Comparison of ENCODE assay signal across 8 mouse cellular contexts in genomic region chr16:22302606-22303005, GRCm38 (mm10). TPM values are rescaled to one million over a fixed set of nuclear protein-coding genes. Genes with fewer than 3 reads are reported as not detected.
DNase-seq lines count a peak whose midpoint lies in the region; ATAC-seq and TF ChIP-seq lines count a peak whose summit lies in the region.

No protein-coding gene starts in this region.

- no peak for TF ChIP-seq POLR2A in liver, adult 2 months (IDR thresholded peaks at IDR 0.05; ENCODE audit: extremely low read depth, insufficient read depth, low read length)

- H3K9me3 ChIP-seq in kidney, embryonic 15.5 days (replicated peaks): no peaks in the 10 kb centered on the region

- intact Hi-C loops in gastrocnemius, postnatal 14 days (cut with DNase I; ENCODE audit: low total_unique reads): no loop called here

- H3K27me3 ChIP-seq in kidney, embryonic 15.5 days: 0 out of 2 replicates have a peak, but pooled peaks cover 4% of the 10 kb centered on the region
- peaks cover 4% of the 10 kb centered on the region; the same call in 1 of the 2 replicates for H3K27me3 ChIP-seq in liver, adult 2 months (ENCODE audit: control insufficient read depth, insufficient read depth, low read length)

- no peaks in the 10 kb centered on the region for H3K36me3 ChIP-seq in kidney, embryonic 15.5 days
- H3K36me3 ChIP-seq in liver, adult 2 months (ENCODE audit: control insufficient read depth, insufficient read depth, low read length): no peaks in the 10 kb centered on the region

- peak; percentile 93 for TF ChIP-seq CTCF in liver, adult 2 months (IDR thresholded peaks at IDR 0.05; ENCODE audit: low read depth, low read length)

- H3K9ac ChIP-seq in kidney, embryonic 15.5 days: no peak overlapping the region
- H3K9ac ChIP-seq in liver, adult 2 months (ENCODE audit: low read depth, low read length): no peak overlapping the region

- H3K4me3 ChIP-seq in kidney, embryonic 15.5 days (replicated peaks): no peak overlapping the region
- H3K4me3 ChIP-seq in liver, adult 2 months (ENCODE audit: insufficient read depth, low read depth, low read length): no peak overlapping the region

- no peak overlapping the region for H3K27ac ChIP-seq in kidney, embryonic 15.5 days
- H3K27ac ChIP-seq in liver, adult 2 months (replicated peaks; ENCODE audit: insufficient read depth, low read depth, low read length): no peak overlapping the region

- 28% methylated on average over 5 of the region's 5 CpGs for WGBS in kidney, embryonic 15.5 days
- 6% methylated on average over 5 of the region's 5 CpGs for WGBS in liver, adult 2 months

- H3K79me2 ChIP-seq in liver, adult 2 months (ENCODE audit: control insufficient read depth, insufficient read depth, low read length): no peaks in the 10 kb centered on the region

- no peaks in the 10 kb centered on the region for H3K4me1 ChIP-seq in kidney, embryonic 15.5 days
- H3K4me1 ChIP-seq in liver, adult 2 months (ENCODE audit: control insufficient read depth, insufficient read depth, low read length): no peaks in the 10 kb centered on the region

- DNase-seq in CD4-positive, CD25-positive, alpha-beta regulatory T cell, adult 2 months (ENCODE audit: low read depth, low spot score): peak; percentile 82
- peak; percentile 67 to 77 for DNase-seq in adrenal gland, adult 18-20 months (ENCODE audit: low spot score in 2 of 2)
- DNase-seq in embryo, embryonic 10 days (ENCODE audit: low spot score): peak; percentile 88
- peak; percentile 73 for DNase-seq in gastrocnemius, postnatal 14 days
- DNase-seq in liver, adult 2 months (ENCODE audit: extremely low read depth, low read depth, low spot score): peak; percentile 57
- DNase-seq in ovary, postnatal 14 days (ENCODE audit: low spot score): peak; percentile 64
- DNase-seq in thymus, postnatal 0 days (ENCODE audit: low spot score): peak; percentile 46

- H3K4me2 ChIP-seq in kidney, embryonic 15.5 days: no peak overlapping the region

- 0 out of 2 replicates have a peak, but pooled peaks have one; percentile 43 for ATAC-seq in kidney, embryonic 15.5 days (replicated peaks; ENCODE audit: low FRiP score)

RNA-seq across cellular contexts. Expression of gene Tra2b, which starts 36.8 kb away (rescaled TPM):
- 100 to 1,000 TPM; 107 to 116 TPM for total RNA-seq in adrenal gland, adult 18-20 months (2021)
- 10 to 100 TPM; 37.5 to 38.4 TPM for total RNA-seq in gastrocnemius, postnatal 14 days (2021)
- polyA plus RNA-seq in kidney, embryonic 15.5 days (2015; fragmentation: Nextera tagmentation; extraction: Ambion mirVana): 387 and 421 TPM in 2 replicates
- 49.4 and 53.4 TPM in 2 replicates for total RNA-seq in liver, adult 2 months (2014; rRNA removed)
- polyA plus RNA-seq in liver, adult 2 months (2012; rRNA removed): 9.4 and 12.8 TPM in 2 replicates
- polyA plus RNA-seq in thymus, postnatal 0 days (2015; fragmentation: Nextera tagmentation; extraction: Ambion mirVana): 414 and 431 TPM in 2 replicates
